Mouse (Mus musculus) lung, postnatal 0 days (tissue): ENCODE measurements at regions not wholly inside any gene's neighbourhood (a gene's known extent, or its start where the extent isn't known, plus 50 kb on each side); places are given as distances from the start of the nearest gene placed in this dataset.

Source experiments
- CTCF ChIP-seq: IDR thresholded peaks from 2 replicates; pipeline ENCODE4 v1.5.1; 2016; ENCODE audit warnings: antibody characterized with exemption, mild to moderate bottlenecking
- EP300 ChIP-seq: IDR thresholded peaks from 2 replicates; pipeline ENCODE4 v1.6.1; 2016; ENCODE audit warnings: antibody characterized with exemption, mild to moderate bottlenecking, control low read depth

DNA sequence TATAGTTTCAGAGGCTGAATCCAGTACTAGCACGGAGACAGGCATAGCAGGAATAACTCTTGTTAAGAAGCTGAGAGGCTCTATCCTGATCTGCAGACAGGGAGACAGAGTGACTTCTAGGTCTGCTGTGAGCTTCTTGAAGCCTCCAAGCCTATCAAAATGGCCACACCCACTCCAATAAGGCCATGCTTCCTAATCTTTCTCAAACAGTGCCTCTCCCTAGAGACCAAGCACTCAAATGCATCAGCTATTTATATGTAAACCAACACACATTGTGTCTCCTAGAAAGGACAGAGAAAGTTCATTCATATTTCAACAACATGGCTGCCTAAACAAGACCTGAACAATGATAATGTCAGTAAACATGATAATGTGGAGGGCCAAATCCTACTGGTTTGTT is 384.2 kb downstream of the Tfec start:
- TF ChIP-seq EP300 (no peak), CTCF (no peak)
